23 mouse cellular contexts compared by ENCODE assay signal in the genomic region with DNA sequence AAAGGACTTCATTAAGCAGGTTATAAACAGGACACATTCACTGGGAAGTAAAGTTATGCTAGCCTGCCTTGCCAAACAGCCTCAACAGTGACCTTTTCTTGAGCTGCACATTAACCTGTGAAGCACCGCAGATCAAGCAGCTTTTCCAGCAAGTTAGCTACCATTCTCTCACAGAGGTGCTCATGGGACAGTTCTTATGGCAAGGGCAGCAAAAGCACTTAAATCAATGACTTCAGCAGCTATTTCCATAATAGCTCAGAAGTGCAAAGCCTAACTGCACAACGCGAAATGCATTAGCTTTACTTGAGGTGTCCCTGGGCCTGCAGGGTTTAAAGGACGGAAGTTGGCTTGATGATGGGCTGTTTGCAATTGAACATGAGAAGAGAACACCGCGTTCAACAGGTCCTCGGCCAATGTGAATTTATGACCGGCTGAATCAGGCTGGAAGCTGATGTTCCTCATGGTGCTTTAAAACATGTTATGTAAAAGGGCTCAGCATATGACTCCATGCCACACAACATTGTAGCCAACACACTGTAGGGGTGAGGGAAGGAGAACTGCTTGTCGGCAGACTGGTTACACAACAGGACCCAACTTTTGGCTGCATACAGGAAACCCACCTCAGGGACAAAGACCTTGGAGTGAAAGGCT. TPM values are rescaled to one million over a fixed set of nuclear protein-coding genes. Genes with fewer than 3 reads are reported as not detected.
DNase-seq lines count a peak whose midpoint lies in the region; ATAC-seq and TF ChIP-seq lines count a peak whose summit lies in the region.
"Had no signal": no experiment of that assay in that cellular context is flagged by ENCODE, and none has a peak within 500 bp of the region (broad histone marks: within the 10 kb centered on the region; RNA-seq: fewer than 3 reads in every experiment).

No protein-coding gene starts in this region.

- H3K9ac ChIP-seq in kidney, embryonic 16.5 days (replicated peaks; ENCODE audit: low read length) = no peak overlapping the region
- no peak overlapping the region for H3K9ac ChIP-seq in midbrain, embryonic 11.5 days (ENCODE audit: low read length)
- no peak overlapping the region for H3K9ac ChIP-seq in midbrain, postnatal 0 days (replicated peaks; ENCODE audit: low read length, poor library complexity, severe bottlenecking)
- H3K9ac ChIP-seq: embryonic facial prominence, embryonic 15.5 days; forebrain, embryonic 15.5 days; hindbrain, embryonic 13.5 days had no signal

- ATAC-seq in kidney, embryonic 16.5 days (ENCODE audit: low FRiP score, low TSS enrichment) = no peak
- ATAC-seq in midbrain, embryonic 11.5 days (ENCODE audit: low FRiP score) = no peak
- ATAC-seq in midbrain, postnatal 0 days (ENCODE audit: low FRiP score) = no peak
- ATAC-seq in erythroblast, adult 5-6 weeks (replicated peaks; ENCODE audit: low FRiP score, poor library complexity, severe bottlenecking) = no peak
- ATAC-seq: CD4-positive, CD25-positive, alpha-beta regulatory T cell, adult 4 months; forebrain, embryonic 15.5 days; hindbrain, postnatal 0 days had no signal

- no peaks in the 10 kb centered on the region for H3K36me3 ChIP-seq in kidney, embryonic 16.5 days (ENCODE audit: insufficient read depth, low read length)
- H3K36me3 ChIP-seq in midbrain, embryonic 11.5 days (ENCODE audit: control insufficient read depth, insufficient read depth, low read length) = no peaks in the 10 kb centered on the region
- H3K36me3 ChIP-seq in midbrain, postnatal 0 days (ENCODE audit: insufficient read depth, low read length) = no peaks in the 10 kb centered on the region
- H3K36me3 ChIP-seq: embryonic facial prominence, embryonic 15.5 days; forebrain, embryonic 15.5 days; G1E; heart, embryonic 10.5 days; hindbrain, embryonic 13.5 days had no signal

- H3K4me3 ChIP-seq in kidney, embryonic 16.5 days (ENCODE audit: low read length) = no peak overlapping the region
- H3K4me3 ChIP-seq in midbrain, embryonic 11.5 days (ENCODE audit: low read depth, low read length) = no peak overlapping the region
- no peak overlapping the region for H3K4me3 ChIP-seq in midbrain, postnatal 0 days (ENCODE audit: low read depth, low read length)
- H3K4me3 ChIP-seq: embryonic facial prominence, embryonic 15.5 days; forebrain, embryonic 15.5 days; heart, embryonic 10.5 days; hindbrain, embryonic 13.5 days had no signal

- no peaks in the 10 kb centered on the region for H3K27me3 ChIP-seq in kidney, embryonic 16.5 days (ENCODE audit: insufficient read depth, low read length)
- H3K27me3 ChIP-seq in midbrain, embryonic 11.5 days (ENCODE audit: control insufficient read depth, insufficient read depth, low read length) = no peaks in the 10 kb centered on the region
- H3K27me3 ChIP-seq in midbrain, postnatal 0 days (ENCODE audit: insufficient read depth, low read length) = no peaks in the 10 kb centered on the region
- H3K27me3 ChIP-seq: embryonic facial prominence, embryonic 15.5 days; forebrain, embryonic 15.5 days; hindbrain, embryonic 13.5 days had no signal

- no peak for TF ChIP-seq CTCF in midbrain, postnatal 0 days (IDR thresholded peaks at IDR 0.05)

- no peaks in the 10 kb centered on the region for H3K9me3 ChIP-seq in kidney, embryonic 16.5 days (ENCODE audit: low read length)
- H3K9me3 ChIP-seq in midbrain, embryonic 11.5 days (ENCODE audit: control insufficient read depth, low read length) = no peaks in the 10 kb centered on the region
- H3K9me3 ChIP-seq in midbrain, postnatal 0 days (ENCODE audit: low read length) = no peaks in the 10 kb centered on the region
- H3K9me3 ChIP-seq: embryonic facial prominence, embryonic 15.5 days; forebrain, embryonic 15.5 days; heart, embryonic 10.5 days; hindbrain, embryonic 13.5 days had no signal

- intact Hi-C loops in gastrocnemius, postnatal 14 days (cut with DNase I; ENCODE audit: low total_unique reads) = no loop called here

- no peaks in the 10 kb centered on the region for H3K4me1 ChIP-seq in kidney, embryonic 16.5 days (ENCODE audit: insufficient read depth, low read length)
- H3K4me1 ChIP-seq in midbrain, embryonic 11.5 days (ENCODE audit: control insufficient read depth, insufficient read depth, low read length) = no peaks in the 10 kb centered on the region
- H3K4me1 ChIP-seq in midbrain, postnatal 0 days (ENCODE audit: insufficient read depth, low read length) = no peaks in the 10 kb centered on the region
- H3K4me1 ChIP-seq: embryonic facial prominence, embryonic 15.5 days; forebrain, embryonic 15.5 days; hindbrain, embryonic 13.5 days had no signal

- H3K4me2 ChIP-seq in kidney, embryonic 16.5 days (replicated peaks; ENCODE audit: low read depth, low read length) = no peak overlapping the region
- no peak overlapping the region for H3K4me2 ChIP-seq in midbrain, embryonic 11.5 days
- no peak overlapping the region for H3K4me2 ChIP-seq in midbrain, postnatal 0 days (ENCODE audit: low read depth, low read length, poor library complexity, severe bottlenecking)
- H3K4me2 ChIP-seq: embryonic facial prominence, embryonic 15.5 days; forebrain, embryonic 15.5 days; hindbrain, embryonic 13.5 days had no signal

- peak; percentile 29 for DNase-seq in gastrocnemius, adult 18-20 months (ENCODE audit: low spot score)
- DNase-seq in gastrocnemius, postnatal 14 days = no peak
- DNase-seq in kidney, adult 18-20 months = peak; percentile 50
- DNase-seq in midbrain, embryonic 11.5 days (ENCODE audit: low spot score, missing footprints) = peak; percentile 64
- DNase-seq in midbrain, postnatal 0 days (ENCODE audit: low spot score) = no peak
- DNase-seq: adrenal gland, adult 8-10 months; adrenal gland, postnatal 36 days; B cell, adult 2 months; cerebellum, adult 8-10 months; cerebellum, postnatal 14 days; embryo, embryonic 11 days; gastrocnemius, postnatal 36 days; heart, adult 18-20 months; heart, postnatal 14 days had no signal

- WGBS in kidney, embryonic 16.5 days = 77% methylated on average over 9 of the region's 9 CpGs
- 95% methylated on average over 9 of the region's 9 CpGs for WGBS in midbrain, embryonic 11.5 days
- 93% methylated on average over 9 of the region's 9 CpGs for WGBS in midbrain, postnatal 0 days

- no peak overlapping the region for H3K27ac ChIP-seq in kidney, embryonic 16.5 days (ENCODE audit: low read length)
- H3K27ac ChIP-seq in midbrain, embryonic 11.5 days (ENCODE audit: low read depth, low read length) = no peak overlapping the region
- no peak overlapping the region for H3K27ac ChIP-seq in midbrain, postnatal 0 days (ENCODE audit: low read depth, low read length)
- H3K27ac ChIP-seq: embryonic facial prominence, embryonic 15.5 days; forebrain, embryonic 15.5 days; heart, embryonic 10.5 days; hindbrain, embryonic 13.5 days; hindbrain, postnatal 0 days had no signal

RNA-seq across cellular contexts. Expression of a gene that starts 16.8 kb away (rescaled TPM):
- under 1 TPM in 1 of 2 experiments, not detected in 1; 0.36 TPM for total RNA-seq in gastrocnemius, adult 18-20 months (2021)
- total RNA-seq in gastrocnemius, postnatal 14 days (2021) = not detected
- polyA plus RNA-seq in kidney, embryonic 16.5 days (2015; fragmentation: Nextera tagmentation; extraction: Ambion mirVana) = 11.4 and 13.6 TPM in 2 replicates
- polyA plus RNA-seq in midbrain, embryonic 11.5 days (2014; fragmentation: Nextera tagmentation; extraction: Ambion mirVana) = 0.37 and 1.1 TPM in 2 replicates
- 3.5 and 4.7 TPM in 2 replicates for total RNA-seq in midbrain, postnatal 0 days (2014; rRNA removed)
- polyA plus RNA-seq in midbrain, postnatal 0 days (2015; fragmentation: Nextera tagmentation; extraction: Ambion mirVana) = 1.3 and 1.5 TPM in 2 replicates
- 0.58 and 10.7 TPM in 2 replicates for total RNA-seq in erythroblast, adult 5-6 weeks (2015; ENCODE audit: low replicate concordance)
- 4.0 and 5.3 TPM in 2 replicates for total RNA-seq in erythroblast, adult 5-6 weeks (2017; ENCODE audit: low replicate concordance)
- total RNA-seq: G1E; gastrocnemius, postnatal 36 days had no signal
- polyA plus RNA-seq: G1E had no signal

Comparison
In these comparisons a context has a peak if more than half of its experiments do, and no peak if none do; other contexts are left out.
1. DNase-seq: peak in gastrocnemius, adult 18-20 months (single experiment), kidney, adult 18-20 months (single experiment) and midbrain, embryonic 11.5 days (single experiment); none in gastrocnemius, postnatal 14 days (single experiment) and midbrain, postnatal 0 days (single experiment).